Mouse (Mus musculus) liver, postnatal 0 days (tissue): ENCODE data around the gene Inpp5d. TPM values are rescaled to one million over a fixed set of nuclear protein-coding genes. Genes with fewer than 3 reads are reported as not detected.

ENCODE experiments used
- ATAC-seq: fragments of 200-750 bp; cut with Nextera tagmentation; 2 replicates; pipeline ENCODE4 v1.8.0; 2017; ENCODE audit warnings: mild to moderate bottlenecking, moderate library complexity
- DNase-seq: peaks from one replicate; pipeline ENCODE4 v3.0.0-alpha.2; 2016
- H3K27ac ChIP-seq: fragments of 300-500 bp; sonication (generic); 2 replicates; pipeline ENCODE4 v1.5.1; 2014; ENCODE audit warnings: antibody characterized with exemption, moderate library complexity, mild to moderate bottlenecking, low read depth
- H3K27me3 ChIP-seq: fragments of 300-500 bp; sonication (generic); 2 replicates; pipeline ENCODE4 v1.6.1; 2014; ENCODE audit warnings: low read length, control low read depth, mixed read lengths; ENCODE audit not compliant: insufficient read depth
- H3K36me3 ChIP-seq: fragments of 300-500 bp; sonication (generic); replicated peaks from 2 replicates; pipeline ENCODE4 v1.6.1; 2014; ENCODE audit warnings: mild to moderate bottlenecking, control low read depth, low read length, moderate library complexity, mixed read lengths; ENCODE audit not compliant: insufficient read depth
- H3K4me1 ChIP-seq: fragments of 300-500 bp; sonication (generic); 2 replicates; pipeline ENCODE4 v1.6.1; 2014; ENCODE audit warnings: antibody characterized with exemption, mild to moderate bottlenecking, control low read depth; ENCODE audit not compliant: insufficient read depth
- H3K4me2 ChIP-seq: fragments of 300-500 bp; sonication (generic); 2 replicates; pipeline ENCODE4 v1.6.1; 2014; ENCODE audit warnings: low read depth, mild to moderate bottlenecking, low read length, moderate library complexity, mixed read lengths
- H3K4me3 ChIP-seq: fragments of 300-500 bp; sonication (generic); 2 replicates; pipeline ENCODE4 v1.5.1; 2014; ENCODE audit warnings: low read depth, low read length
- H3K9ac ChIP-seq: fragments of 300-500 bp; sonication (generic); replicated peaks from 2 replicates; pipeline ENCODE4 v1.6.1; 2014; ENCODE audit warnings: mild to moderate bottlenecking, moderate library complexity
- H3K9me3 ChIP-seq: fragments of 300-500 bp; sonication (generic); 2 replicates; pipeline ENCODE4 v1.6.1; 2016; ENCODE audit warnings: mild to moderate bottlenecking, control low read depth, low read length, mixed read lengths
- CTCF ChIP-seq: sonication (generic); IDR thresholded peaks from 2 replicates; pipeline ENCODE4 v1.5.1; 2016; ENCODE audit warnings: antibody characterized with exemption, low read depth
- EP300 ChIP-seq: IDR thresholded peaks from 2 replicates; pipeline ENCODE4 v1.6.1; 2016; ENCODE audit warnings: antibody characterized with exemption, low read depth, mild to moderate bottlenecking
- WGBS: fragments of 180-500 bp; shearing (Covaris S2); extraction: QIAGEN DNeasy Blood & Tissue Kit; methylation state at CpG from one replicate; pipeline ENCODE4 v1.1.7; 2014; ENCODE audit not compliant: insufficient replicate concordance; 5-methylcytosine and 5-hydroxymethylcytosine counted together
- polyA plus RNA-seq: library from polyadenylated mRNA; unstranded; fragments of >200 nt; fragmentation: Nextera tagmentation; extraction: Ambion mirVana; gene quantifications from 2 replicates; pipeline ENCODE4 v1.2.1, GENCODE M21; 2015

Inpp5d gene
- polyA plus RNA-seq, 1 experiment from 2014 or later, result 13.3 TPM

- Histone ChIP-seq H3K9me3 (no peaks in the 10 kb centered on the region), H3K9ac (no peak overlapping the region), H3K4me2 (no peak overlapping the region), H3K27me3 (no peaks in the 10 kb centered on the region), H3K36me3 (0 out of 2 replicates have a peak, but pooled peaks cover 6% of the 10 kb centered on the region), H3K4me3 (no peak overlapping the region), H3K27ac (peak overlapping the region; percentile 17; the same call in 1 of the 2 replicates), H3K4me1 (peaks cover 87% of the 10 kb centered on the region)
- WGBS, result 22% methylated on average over 2 of the region's 2 CpGs
- 0 out of 2 replicates have a peak, but pooled peaks have one; percentile 26 for ATAC-seq
- DNase-seq, result no peak
- no peak for TF ChIP-seq CTCF
- no peak for TF ChIP-seq EP300
Observed at GRCm38 (mm10) chr1:87628085-87628484, 8.0 kb downstream of the Inpp5d start.

DNA sequence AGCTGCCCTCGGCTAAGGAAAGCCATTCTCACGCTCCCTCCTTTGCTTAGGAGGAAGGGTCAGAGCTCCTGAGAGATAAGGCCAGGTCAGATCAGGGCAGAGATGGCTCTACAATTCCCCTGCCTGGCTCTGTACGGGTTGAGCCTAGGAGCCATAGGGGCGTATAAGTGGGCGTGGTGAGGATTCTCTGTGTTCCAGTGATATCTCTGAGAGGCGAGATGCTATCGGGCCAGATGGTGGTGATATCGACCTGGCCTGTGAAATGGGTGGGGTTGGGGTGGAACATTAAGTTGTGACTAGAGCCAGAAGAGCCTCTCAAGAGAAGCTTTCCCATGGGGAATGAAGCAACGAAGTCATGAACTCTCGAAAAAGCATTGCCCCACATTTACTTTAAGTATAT is 11.5 kb downstream of the Inpp5d start:
- Histone ChIP-seq H3K9me3 (no peaks in the 10 kb centered on the region), H3K4me2 (peak overlapping the region; percentile 38; the same call in 1 of the 2 replicates), H3K4me3 (no peak overlapping the region), H3K36me3 (0 out of 2 replicates have a peak, but pooled peaks cover 2% of the 10 kb centered on the region), H3K9ac (no peak overlapping the region), H3K27me3 (no peaks in the 10 kb centered on the region), H3K4me1 (peaks cover 68% of the 10 kb centered on the region), H3K27ac (peak overlapping the region; percentile 57; the same call in 1 of the 2 replicates)
- DNase-seq (no peak), ATAC-seq (no peak)
- WGBS, result 49% methylated on average over 10 of the region's 10 CpGs
- TF ChIP-seq CTCF (no peak), EP300 (no peak)

- 37% methylated on average over 6 of the region's 6 CpGs for WGBS
- no peak for ATAC-seq
- Histone ChIP-seq H3K36me3 (no peaks in the 10 kb centered on the region), H3K9me3 (no peaks in the 10 kb centered on the region), H3K27ac (peak overlapping the region; percentile 57), H3K4me3 (no peak overlapping the region), H3K9ac (no peak overlapping the region), H3K4me1 (peaks cover 68% of the 10 kb centered on the region), H3K4me2 (peak overlapping the region; percentile 34), H3K27me3 (no peaks in the 10 kb centered on the region)
- TF ChIP-seq CTCF, result no peak
- no peak for TF ChIP-seq EP300
- DNase-seq, result no peak
Observed at GRCm38 (mm10) chr1:87632163-87632562, 12.1 kb downstream of the Inpp5d start.

GRCm38 (mm10) chr1:87636716-87637117 is 16.6 kb downstream of the Inpp5d start:
- 60% methylated on average over 12 of the region's 12 CpGs for WGBS
- Histone ChIP-seq H3K4me1 (peaks cover 65% of the 10 kb centered on the region), H3K9me3 (no peaks in the 10 kb centered on the region), H3K4me3 (no peak overlapping the region), H3K9ac (peak overlapping the region; percentile 58; the same call in 1 of the 2 replicates), H3K4me2 (peak overlapping the region; percentile 43), H3K36me3 (0 out of 2 replicates have a peak, but pooled peaks cover 3% of the 10 kb centered on the region), H3K27me3 (no peaks in the 10 kb centered on the region), H3K27ac (peak overlapping the region; percentile 95)
- no peak for ATAC-seq
- DNase-seq, result peak; percentile 57
- no peak for TF ChIP-seq CTCF
- TF ChIP-seq EP300, result no peak

DNA sequence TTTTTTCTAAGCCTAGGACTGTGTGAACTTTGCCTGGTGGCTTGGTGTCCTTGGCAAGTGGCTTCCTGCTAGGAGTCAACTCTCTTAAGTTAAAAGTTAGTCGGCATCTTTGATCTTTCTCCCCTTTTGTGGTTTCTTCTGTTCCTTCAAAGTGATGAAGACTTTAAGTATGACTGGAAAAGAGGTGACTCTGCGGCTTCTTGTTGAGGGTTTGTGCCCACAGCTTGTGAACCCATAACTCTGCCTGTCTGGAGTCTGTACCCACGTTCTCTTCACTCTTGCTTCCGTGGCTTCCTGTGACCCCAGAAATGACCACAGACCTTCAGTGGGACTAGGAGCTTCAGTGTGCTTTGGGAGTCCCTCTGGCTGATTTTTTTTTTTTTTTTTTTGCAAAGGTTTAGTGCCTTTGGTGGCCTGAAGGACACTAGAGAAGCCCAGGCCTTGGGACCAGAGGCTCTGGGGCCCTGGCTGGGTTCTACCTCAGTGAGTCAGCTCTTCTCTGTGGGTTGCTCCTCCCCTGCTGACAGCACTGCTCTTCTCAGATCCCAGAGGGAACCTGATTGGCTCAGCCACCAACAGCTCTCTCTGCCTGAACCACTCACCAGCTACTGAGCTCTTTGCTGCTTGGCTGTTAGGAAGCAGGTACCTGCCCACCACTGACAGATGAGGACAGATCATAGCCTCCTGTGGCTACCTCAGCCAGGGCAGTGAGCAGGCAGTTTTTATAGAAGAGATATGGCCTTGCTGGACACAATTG is 17.2 kb downstream of the Inpp5d start:
- H3K9ac ChIP-seq, result peak overlapping the region; percentile 58
- no peaks in the 10 kb centered on the region for H3K9me3 ChIP-seq
- 43% methylated on average over 4 of the region's 4 CpGs for WGBS
- H3K27ac ChIP-seq, result peak overlapping the region; percentile 95
- peak overlapping the region; percentile 43 for H3K4me2 ChIP-seq
- DNase-seq (peak; percentile 81), ATAC-seq (peak; percentile 99)
- 0 out of 2 replicates have a peak, but pooled peaks cover 7% of the 10 kb centered on the region for H3K36me3 ChIP-seq
- peaks cover 64% of the 10 kb centered on the region for H3K4me1 ChIP-seq
- H3K4me3 ChIP-seq, result no peak overlapping the region
- no peak for TF ChIP-seq EP300
- TF ChIP-seq CTCF, result no peak
- no peaks in the 10 kb centered on the region for H3K27me3 ChIP-seq

DNA sequence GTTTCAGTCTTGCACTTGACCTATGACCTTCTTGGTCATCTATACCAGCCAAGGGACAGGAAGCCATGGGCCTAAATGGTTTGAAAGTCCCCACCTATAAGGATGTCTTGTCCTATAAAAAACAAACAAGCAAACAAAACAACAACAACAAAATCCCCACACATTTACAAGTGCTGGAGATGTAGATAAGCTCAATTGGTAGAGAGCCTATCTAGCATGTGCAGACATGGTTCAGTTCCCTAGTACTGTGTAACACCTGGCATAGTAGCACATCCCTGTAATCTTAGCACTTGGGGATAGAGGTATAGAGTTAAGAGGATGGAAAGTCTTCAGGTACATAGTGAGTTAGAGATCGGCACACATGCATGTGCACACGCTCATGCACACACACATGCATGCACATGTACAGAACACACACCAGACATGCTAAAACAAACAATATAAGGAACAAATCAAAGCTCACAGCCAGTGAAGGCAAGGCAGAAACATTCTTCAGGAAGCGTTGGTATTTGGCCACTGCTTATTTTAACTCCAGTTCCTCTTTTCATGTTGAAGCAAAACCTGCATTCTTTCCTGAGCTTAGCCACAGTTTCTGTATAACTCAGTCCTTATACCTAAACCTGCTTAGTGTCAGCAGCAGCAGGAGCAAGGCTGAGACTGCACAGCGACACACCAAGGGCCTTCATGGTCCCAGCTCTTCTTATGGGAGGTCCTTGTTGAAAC is 17.9 kb downstream of the Inpp5d start:
- Histone ChIP-seq H3K4me2 (peak overlapping the region; percentile 43), H3K4me1 (peaks cover 58% of the 10 kb centered on the region), H3K36me3 (0 out of 2 replicates have a peak, but pooled peaks cover 10% of the 10 kb centered on the region), H3K4me3 (no peak overlapping the region), H3K9me3 (no peaks in the 10 kb centered on the region), H3K27me3 (no peaks in the 10 kb centered on the region), H3K9ac (no peak overlapping the region), H3K27ac (peak overlapping the region; percentile 95)
- 52% methylated on average over 4 of the region's 4 CpGs for WGBS
- TF ChIP-seq CTCF, result no peak
- TF ChIP-seq EP300, result peak; percentile 94
- no peak for DNase-seq
- ATAC-seq, result peak; percentile 81
